Mouse (Mus musculus): Measurements from ENCODE around the gene Repin1.
A peak's percentile ranks its signal among the peaks of the same experiment; 100 is the strongest.

Repin1 gene

GRCm38 (mm10) chr6:48627511-48627924 is 33.8 kb downstream of the Repin1 start:
- DNase-seq, result no peak

GRCm38 (mm10) chr6:48628377-48628776 is 34.7 kb downstream of the Repin1 start:
- DNase-seq, result no peak

- DNase-seq, result no peak
Measured at GRCm38 (mm10) chr6:48628808-48629660, 35.4 kb downstream of the Repin1 start.

- DNase-seq, result no peak
Measured at GRCm38 (mm10) chr6:48629661-48630034, 36.0 kb downstream of the Repin1 start.

- no peak for DNase-seq
Measured at GRCm38 (mm10) chr6:48630831-48631230, 37.1 kb downstream of the Repin1 start.

- DNase-seq, result no peak
Measured at GRCm38 (mm10) chr6:48635105-48635504, 41.4 kb downstream of the Repin1 start.

GRCm38 (mm10) chr6:48636515-48636914 is 42.8 kb downstream of the Repin1 start:
- no peak for DNase-seq

GRCm38 (mm10) chr6:48637811-48638500 is 44.3 kb downstream of the Repin1 start:
- no peak for DNase-seq

GRCm38 (mm10) chr6:48638553-48638952 is 44.9 kb downstream of the Repin1 start:
- no peak for DNase-seq

- DNase-seq, result no peak
Measured at GRCm38 (mm10) chr6:48641391-48641790, 47.7 kb downstream of the Repin1 start.

- DNase-seq, result peak in 1 of 2 experiments; percentile 29
Measured at GRCm38 (mm10) chr6:48642764-48643292, 49.1 kb downstream of the Repin1 start.

GRCm38 (mm10) chr6:48645660-48646308 is 52.1 kb downstream of the Repin1 start:
- DNase-seq, result peak; percentile 68 to 75

- no peak for DNase-seq
Measured at GRCm38 (mm10) chr6:48646309-48646690, 52.6 kb downstream of the Repin1 start.

GRCm38 (mm10) chr6:48646995-48647394 is 53.3 kb downstream of the Repin1 start, which contains the start of gene Gimap8:
Gene Gimap8, plus strand, starts transcription at chr6:48647234.
- DNase-seq, result peak; percentile 77 to 79

- no peak for DNase-seq
Measured at GRCm38 (mm10) chr6:48647611-48648010, 53.9 kb downstream of the Repin1 start.
